Mouse (Mus musculus): ENCODE measurements around the gene Atp5s. TPM values are rescaled to one million over a fixed set of nuclear protein-coding genes. Genes with fewer than 3 reads are reported as not detected.

Atp5s gene
- polyA plus RNA-seq, 1 experiment from 2014 or later, result 25.1 TPM

- no peaks in the 10 kb centered on the region for H3K36me3 ChIP-seq (ENCODE audit: control insufficient read depth, insufficient read depth, low read length)
- H3K4me2 ChIP-seq (ENCODE audit: low read depth, low read length), result no peak overlapping the region
- no peak overlapping the region for H3K27ac ChIP-seq (ENCODE audit: low read length)
- 0 out of 2 replicates have a peak, but pooled peaks cover 2% of the 10 kb centered on the region for H3K4me1 ChIP-seq (ENCODE audit: control insufficient read depth, insufficient read depth, low read length)
- no peak overlapping the region for H3K9ac ChIP-seq (ENCODE audit: low read length)
- H3K4me3 ChIP-seq (replicated peaks; ENCODE audit: low read length), result no peak overlapping the region
- no peaks in the 10 kb centered on the region for H3K9me3 ChIP-seq (replicated peaks; ENCODE audit: control insufficient read depth, low read length)
- no peak for ATAC-seq (ENCODE audit: insufficient read depth, low FRiP score)
- H3K27me3 ChIP-seq (ENCODE audit: control insufficient read depth, insufficient read depth, low read length), result no peaks in the 10 kb centered on the region
These were observed 35.7 kb upstream of the Atp5s start for GRCm38 (mm10) chr12:69689094-69689493.

- Histone ChIP-seq H3K36me3 (ENCODE audit: control insufficient read depth, insufficient read depth, low read length) (peaks cover 6% of the 10 kb centered on the region; the same call in 1 of the 2 replicates), H3K27me3 (ENCODE audit: control insufficient read depth, insufficient read depth, low read length) (no peaks in the 10 kb centered on the region), H3K9me3 (replicated peaks; ENCODE audit: control insufficient read depth, low read length) (no peaks in the 10 kb centered on the region), H3K4me1 (ENCODE audit: control insufficient read depth, insufficient read depth, low read length) (0 out of 2 replicates have a peak, but pooled peaks cover 2% of the 10 kb centered on the region), H3K27ac (ENCODE audit: low read length) (no peak overlapping the region), H3K4me2 (ENCODE audit: low read depth, low read length) (no peak overlapping the region), H3K4me3 (replicated peaks; ENCODE audit: low read length) (no peak overlapping the region), H3K9ac (ENCODE audit: low read length) (no peak overlapping the region)
- no peak for ATAC-seq (ENCODE audit: insufficient read depth, low FRiP score)
- WGBS, result 87% methylated on average over 4 of the region's 4 CpGs
These were observed 34.0 kb upstream of the Atp5s start for GRCm38 (mm10) chr12:69690714-69691113.

GRCm38 (mm10) chr12:69693471-69693870, 31.3 kb upstream of the Atp5s start:
- H3K4me1 ChIP-seq (ENCODE audit: control insufficient read depth, insufficient read depth, low read length), result no peaks in the 10 kb centered on the region
- H3K27me3 ChIP-seq (ENCODE audit: control insufficient read depth, insufficient read depth, low read length), result no peaks in the 10 kb centered on the region
- H3K4me3 ChIP-seq (replicated peaks; ENCODE audit: low read length), result no peak overlapping the region
- peaks cover 6% of the 10 kb centered on the region; the same call in 1 of the 2 replicates for H3K36me3 ChIP-seq (ENCODE audit: control insufficient read depth, insufficient read depth, low read length)
- no peaks in the 10 kb centered on the region for H3K9me3 ChIP-seq (replicated peaks; ENCODE audit: control insufficient read depth, low read length)
- H3K4me2 ChIP-seq (ENCODE audit: low read depth, low read length), result no peak overlapping the region
- no peak overlapping the region for H3K27ac ChIP-seq (ENCODE audit: low read length)
- 87% methylated on average over 17 of the region's 17 CpGs for WGBS
- no peak for ATAC-seq (ENCODE audit: insufficient read depth, low FRiP score)
- H3K9ac ChIP-seq (ENCODE audit: low read length), result no peak overlapping the region

GRCm38 (mm10) chr12:69696746-69697145, 28.0 kb upstream of the Atp5s start:
- no peak for ATAC-seq (ENCODE audit: insufficient read depth, low FRiP score)
- Histone ChIP-seq H3K4me2 (ENCODE audit: low read depth, low read length) (no peak overlapping the region), H3K27me3 (ENCODE audit: control insufficient read depth, insufficient read depth, low read length) (no peaks in the 10 kb centered on the region), H3K4me3 (replicated peaks; ENCODE audit: low read length) (no peak overlapping the region), H3K36me3 (ENCODE audit: control insufficient read depth, insufficient read depth, low read length) (peaks cover 6% of the 10 kb centered on the region; the same call in 1 of the 2 replicates), H3K9me3 (replicated peaks; ENCODE audit: control insufficient read depth, low read length) (no peaks in the 10 kb centered on the region), H3K9ac (ENCODE audit: low read length) (no peak overlapping the region), H3K27ac (ENCODE audit: low read length) (no peak overlapping the region), H3K4me1 (ENCODE audit: control insufficient read depth, insufficient read depth, low read length) (no peaks in the 10 kb centered on the region)
- WGBS, result 68% methylated on average over 5 of the region's 5 CpGs

GRCm38 (mm10) chr12:69698352-69698751, 26.4 kb upstream of the Atp5s start:
- Histone ChIP-seq H3K27ac (ENCODE audit: low read length) (no peak overlapping the region), H3K9ac (ENCODE audit: low read length) (no peak overlapping the region), H3K9me3 (replicated peaks; ENCODE audit: control insufficient read depth, low read length) (no peaks in the 10 kb centered on the region), H3K27me3 (ENCODE audit: control insufficient read depth, insufficient read depth, low read length) (no peaks in the 10 kb centered on the region), H3K4me2 (ENCODE audit: low read depth, low read length) (no peak overlapping the region), H3K4me3 (replicated peaks; ENCODE audit: low read length) (no peak overlapping the region), H3K4me1 (ENCODE audit: control insufficient read depth, insufficient read depth, low read length) (no peaks in the 10 kb centered on the region), H3K36me3 (ENCODE audit: control insufficient read depth, insufficient read depth, low read length) (peaks cover 9% of the 10 kb centered on the region)
- WGBS, result 84% methylated on average over 6 of the region's 6 CpGs
- ATAC-seq (ENCODE audit: insufficient read depth, low FRiP score), result no peak

GRCm38 (mm10) chr12:69704799-69705458, 19.8 kb upstream of the Atp5s start:
- no peaks in the 10 kb centered on the region for H3K27me3 ChIP-seq (ENCODE audit: control insufficient read depth, insufficient read depth, low read length)
- H3K4me1 ChIP-seq (ENCODE audit: control insufficient read depth, insufficient read depth, low read length), result no peaks in the 10 kb centered on the region
- H3K9me3 ChIP-seq (replicated peaks; ENCODE audit: control insufficient read depth, low read length), result no peaks in the 10 kb centered on the region
- ATAC-seq (ENCODE audit: insufficient read depth, low FRiP score), result peak; percentile 94
- no peak overlapping the region; the same call in 1 of the 2 replicates for H3K27ac ChIP-seq (ENCODE audit: low read length)
- H3K9ac ChIP-seq (ENCODE audit: low read length), result no peak overlapping the region
- WGBS, result 67% methylated on average over 11 of the region's 11 CpGs
- peaks cover 3% of the 10 kb centered on the region; the same call in 1 of the 2 replicates for H3K36me3 ChIP-seq (ENCODE audit: control insufficient read depth, insufficient read depth, low read length)
- no peak overlapping the region for H3K4me3 ChIP-seq (replicated peaks; ENCODE audit: low read length)
- H3K4me2 ChIP-seq (ENCODE audit: low read depth, low read length), result no peak overlapping the region

- Histone ChIP-seq H3K4me2 (ENCODE audit: low read depth, low read length) (no peak overlapping the region), H3K27ac (ENCODE audit: low read length) (no peak overlapping the region)
- ATAC-seq (ENCODE audit: insufficient read depth, low FRiP score), result no peak
These were observed 11.1 kb upstream of the Atp5s start for GRCm38 (mm10) chr12:69713628-69714027.

GRCm38 (mm10) chr12:69722857-69723256, 1.9 kb upstream of the Atp5s start:
- no peak overlapping the region for H3K4me2 ChIP-seq (ENCODE audit: low read depth, low read length)
- 87% methylated on average over 3 of the region's 3 CpGs for WGBS
- H3K9ac ChIP-seq (ENCODE audit: low read length), result no peak overlapping the region
- H3K27me3 ChIP-seq (ENCODE audit: control insufficient read depth, insufficient read depth, low read length), result no peaks in the 10 kb centered on the region
- H3K36me3 ChIP-seq (ENCODE audit: control insufficient read depth, insufficient read depth, low read length), result peaks cover 20% of the 10 kb centered on the region; the same call in 1 of the 2 replicates
- no peak overlapping the region for H3K4me3 ChIP-seq (replicated peaks; ENCODE audit: low read length)
- peaks cover 12% of the 10 kb centered on the region; the same call in 1 of the 2 replicates for H3K4me1 ChIP-seq (ENCODE audit: control insufficient read depth, insufficient read depth, low read length)
- no peak for ATAC-seq (ENCODE audit: insufficient read depth, low FRiP score)
- 0 out of 2 replicates have a peak, but pooled peaks cover 10% of the 10 kb centered on the region for H3K9me3 ChIP-seq (replicated peaks; ENCODE audit: control insufficient read depth, low read length)
- H3K27ac ChIP-seq (ENCODE audit: low read length), result no peak overlapping the region

More at GRCm38 (mm10) chr12:69713628-69714027, 11.1 kb upstream of the Atp5s start:
- H3K36me3 ChIP-seq (ENCODE audit: control insufficient read depth, insufficient read depth, low read length), result peaks cover 4% of the 10 kb centered on the region; the same call in 1 of the 2 replicates
- H3K9ac ChIP-seq (ENCODE audit: low read length), result no peak overlapping the region
- H3K27me3 ChIP-seq (ENCODE audit: control insufficient read depth, insufficient read depth, low read length), result no peaks in the 10 kb centered on the region
- H3K9me3 ChIP-seq (replicated peaks; ENCODE audit: control insufficient read depth, low read length), result no peaks in the 10 kb centered on the region
- no peaks in the 10 kb centered on the region for H3K4me1 ChIP-seq (ENCODE audit: control insufficient read depth, insufficient read depth, low read length)
- no peak overlapping the region for H3K4me3 ChIP-seq (replicated peaks; ENCODE audit: low read length)

- Histone ChIP-seq H3K4me1 (ENCODE audit: control insufficient read depth, insufficient read depth, low read length) (peaks cover 12% of the 10 kb centered on the region; the same call in 1 of the 2 replicates), H3K9ac (ENCODE audit: low read length) (no peak overlapping the region), H3K27me3 (ENCODE audit: control insufficient read depth, insufficient read depth, low read length) (no peaks in the 10 kb centered on the region), H3K4me2 (ENCODE audit: low read depth, low read length) (peak overlapping the region; percentile 67), H3K9me3 (replicated peaks; ENCODE audit: control insufficient read depth, low read length) (0 out of 2 replicates have a peak, but pooled peaks cover 10% of the 10 kb centered on the region), H3K27ac (ENCODE audit: low read length) (no peak overlapping the region), H3K4me3 (replicated peaks; ENCODE audit: low read length) (peak overlapping the region; percentile 82), H3K36me3 (ENCODE audit: control insufficient read depth, insufficient read depth, low read length) (peaks cover 16% of the 10 kb centered on the region; the same call in 1 of the 2 replicates)
- no peak for ATAC-seq (ENCODE audit: insufficient read depth, low FRiP score)
- WGBS, result 45% methylated on average over 2 of the region's 2 CpGs
These were observed 1.4 kb upstream of the Atp5s start for GRCm38 (mm10) chr12:69723376-69723775.

Data from stomach, embryonic 16.5 days (tissue).